Mouse (Mus musculus) kidney, adult 2 months (tissue): ENCODE measurements around the gene Ptgdr.

Experiments used
- CTCF ChIP-seq: fragments of 200-500 bp; conservative IDR thresholded peaks from 2 replicates; pipeline ENCODE4 v1.5.1; 2011; ENCODE audit warnings: low read depth, mild to moderate bottlenecking, control low read depth, low read length, moderate library complexity, mixed read lengths; ENCODE audit not compliant: insufficient read depth, insufficient read length
- POLR2A ChIP-seq: fragments of 200-500 bp; IDR thresholded peaks from one replicate; pipeline ENCODE4 v1.6.1; 2011; ENCODE audit warnings: low read depth, low read length, control low read depth

DNA sequence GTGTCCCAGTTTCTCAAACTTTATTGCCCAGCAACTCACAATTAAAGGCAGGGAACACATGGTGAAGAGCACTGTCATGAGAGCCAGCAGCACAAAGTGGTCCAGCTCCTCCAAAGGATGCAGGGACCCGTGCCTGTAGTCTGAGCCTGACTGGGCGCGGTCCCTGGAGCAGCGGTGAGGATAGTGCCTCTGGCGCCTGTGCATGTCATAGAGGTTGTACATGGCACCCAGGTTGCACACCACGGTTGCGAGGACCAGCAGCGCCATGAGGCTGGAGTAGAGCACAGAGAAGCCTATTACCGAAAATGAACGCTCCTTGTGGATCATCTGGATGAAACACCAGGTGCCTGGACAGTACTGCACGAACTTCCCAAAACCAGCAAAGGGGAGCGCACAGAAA is 803 bp downstream of the Ptgdr start:
- TF ChIP-seq POLR2A (no peak), CTCF (no peak)
